Mouse (Mus musculus): ENCODE data around the gene Sned1. TPM values are rescaled to one million over a fixed set of nuclear protein-coding genes. Genes with fewer than 3 reads are reported as not detected.
A peak's percentile ranks its signal among the peaks of the same experiment; 100 is the strongest.

Sned1 gene
- polyA plus RNA-seq, 1 experiment from 2014 or later: 17.9 TPM

DNA sequence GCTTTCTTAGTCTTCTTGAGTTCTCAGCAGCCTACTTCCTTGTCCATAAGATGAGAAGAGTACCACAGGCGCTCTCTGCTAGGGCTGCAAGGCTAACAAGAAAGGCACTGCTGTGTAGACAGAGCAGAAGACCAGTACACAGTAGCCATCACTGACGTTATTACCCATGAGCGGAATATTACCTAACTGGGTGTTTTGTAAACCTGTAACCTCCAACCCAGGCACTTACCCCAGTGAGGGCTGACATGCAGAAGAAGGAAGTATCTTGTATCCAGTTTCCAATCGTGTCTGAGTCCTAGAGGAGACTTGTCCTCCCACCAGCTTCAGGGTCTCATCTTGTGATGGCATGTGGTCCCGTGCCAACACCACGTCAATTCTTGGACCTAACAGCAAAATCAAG lies 88.3 kb downstream of the Sned1 start:
- Histone ChIP-seq H3K4me3 (ENCODE audit: low read length) (no peak overlapping the region), H3K36me3 (ENCODE audit: control insufficient read depth, insufficient read depth, low read length) (peaks cover 72% of the 10 kb centered on the region), H3K4me1 (ENCODE audit: control insufficient read depth, insufficient read depth, low read length) (no peaks in the 10 kb centered on the region), H3K27ac (ENCODE audit: low read depth, low read length) (no peak overlapping the region), H3K9me3 (ENCODE audit: control insufficient read depth, low read length) (no peaks in the 10 kb centered on the region), H3K4me2 (replicated peaks; ENCODE audit: low read depth, low read length) (no peak overlapping the region), H3K27me3 (ENCODE audit: control insufficient read depth, insufficient read depth, low read length) (no peaks in the 10 kb centered on the region), H3K9ac (ENCODE audit: low read depth, low read length) (no peak overlapping the region)
- no peak for ATAC-seq (ENCODE audit: low FRiP score, low TSS enrichment)
- WGBS: 87% methylated on average over 6 of the region's 6 CpGs

GRCm38 (mm10) chr1:93326446-93326845 lies 90.8 kb downstream of the Sned1 start:
- H3K9me3 ChIP-seq (ENCODE audit: control insufficient read depth, low read length): no peaks in the 10 kb centered on the region
- WGBS: 92% methylated on average over 3 of the region's 3 CpGs
- H3K4me3 ChIP-seq (ENCODE audit: low read length): no peak overlapping the region
- H3K36me3 ChIP-seq (ENCODE audit: control insufficient read depth, insufficient read depth, low read length): peaks cover 59% of the 10 kb centered on the region
- no peak for ATAC-seq (ENCODE audit: low FRiP score, low TSS enrichment)
- no peaks in the 10 kb centered on the region for H3K27me3 ChIP-seq (ENCODE audit: control insufficient read depth, insufficient read depth, low read length)
- H3K4me1 ChIP-seq (ENCODE audit: control insufficient read depth, insufficient read depth, low read length): no peaks in the 10 kb centered on the region
- no peak overlapping the region for H3K9ac ChIP-seq (ENCODE audit: low read depth, low read length)
- no peak overlapping the region for H3K4me2 ChIP-seq (replicated peaks; ENCODE audit: low read depth, low read length)
- no peak overlapping the region for H3K27ac ChIP-seq (ENCODE audit: low read depth, low read length)

DNA sequence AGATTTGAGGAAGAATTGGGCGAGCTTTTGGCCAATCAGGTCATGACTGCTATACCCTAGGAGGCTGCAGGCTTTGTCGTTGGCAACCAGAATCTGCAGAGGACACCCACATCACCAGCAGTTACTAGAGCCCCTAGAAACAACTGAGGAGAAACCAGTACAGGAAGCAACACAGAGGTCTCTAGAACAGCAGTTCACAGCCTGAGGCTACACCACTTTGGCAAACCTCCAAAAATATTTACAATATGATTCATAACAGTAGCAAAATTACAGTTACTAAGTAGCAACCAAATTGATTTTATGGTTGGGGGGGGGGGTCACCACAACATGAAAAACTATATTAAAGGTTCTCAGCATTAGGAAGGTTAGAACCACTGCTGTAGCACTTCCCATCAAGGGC lies 99.0 kb downstream of the Sned1 start:
- 79% methylated on average over 2 of the region's 2 CpGs for WGBS
- peaks cover 43% of the 10 kb centered on the region for H3K36me3 ChIP-seq (ENCODE audit: control insufficient read depth, insufficient read depth, low read length)
- H3K4me1 ChIP-seq (ENCODE audit: control insufficient read depth, insufficient read depth, low read length): no peaks in the 10 kb centered on the region
- no peaks in the 10 kb centered on the region for H3K9me3 ChIP-seq (ENCODE audit: control insufficient read depth, low read length)
- H3K27ac ChIP-seq (ENCODE audit: low read depth, low read length): no peak overlapping the region
- H3K27me3 ChIP-seq (ENCODE audit: control insufficient read depth, insufficient read depth, low read length): no peaks in the 10 kb centered on the region
- H3K4me3 ChIP-seq (ENCODE audit: low read length): no peak overlapping the region
- no peak overlapping the region for H3K4me2 ChIP-seq (replicated peaks; ENCODE audit: low read depth, low read length)
- H3K9ac ChIP-seq (ENCODE audit: low read depth, low read length): no peak overlapping the region
- no peak for ATAC-seq (ENCODE audit: low FRiP score, low TSS enrichment)

DNA sequence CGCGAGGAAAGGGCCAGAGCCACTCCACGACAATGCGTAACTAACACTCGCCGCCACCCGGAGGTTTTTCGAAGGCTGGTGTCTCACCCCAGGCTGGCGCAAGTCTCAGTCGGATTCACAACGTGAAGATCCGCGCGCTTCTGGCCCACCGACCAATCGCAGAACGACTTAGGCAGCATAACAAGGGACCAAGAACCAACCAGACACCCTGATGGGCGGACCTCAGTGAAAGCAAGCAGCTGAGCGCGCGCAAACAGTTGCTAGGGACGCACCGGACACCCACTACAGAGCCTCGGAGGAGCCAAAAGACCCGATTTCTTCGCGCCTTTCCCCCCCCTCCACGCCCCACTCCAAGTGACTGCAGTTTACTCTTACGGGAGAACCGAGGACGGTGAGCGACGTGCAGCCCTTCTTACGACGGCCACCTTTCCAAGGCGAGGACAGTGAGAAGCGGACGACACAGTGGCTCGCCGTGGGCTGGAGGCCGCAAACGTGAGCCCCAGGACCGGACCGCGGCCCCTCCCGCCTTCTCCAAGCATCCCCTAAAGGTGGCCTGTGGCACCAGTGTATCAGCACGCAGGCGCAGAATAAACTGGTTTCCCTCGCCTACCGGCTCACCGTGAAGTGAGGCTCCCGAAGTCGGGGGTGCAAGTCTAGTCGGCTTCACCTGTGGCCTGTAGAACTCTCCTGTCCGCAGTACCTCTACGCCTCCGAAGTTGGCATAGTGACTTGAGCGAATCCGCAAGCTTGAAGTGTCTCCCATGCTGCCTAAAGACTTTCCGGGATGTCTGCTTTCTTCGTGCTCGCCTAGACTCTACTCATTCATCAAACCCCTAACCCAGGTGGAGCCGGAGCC lies 107.2 kb downstream of the Sned1 start, which contains the start of the genes Ppp1r7 and Pask:
Gene Ppp1r7 (plus strand): TSS at position 207 of the 856 bp plus-strand sequence.
Gene Pask (minus strand): TSS at position 835 of the 856 bp plus-strand sequence.
- under 1% methylated on average over 63 of the region's 63 CpGs for WGBS
- ATAC-seq (ENCODE audit: low FRiP score, low TSS enrichment): peak; percentile 95

DNA sequence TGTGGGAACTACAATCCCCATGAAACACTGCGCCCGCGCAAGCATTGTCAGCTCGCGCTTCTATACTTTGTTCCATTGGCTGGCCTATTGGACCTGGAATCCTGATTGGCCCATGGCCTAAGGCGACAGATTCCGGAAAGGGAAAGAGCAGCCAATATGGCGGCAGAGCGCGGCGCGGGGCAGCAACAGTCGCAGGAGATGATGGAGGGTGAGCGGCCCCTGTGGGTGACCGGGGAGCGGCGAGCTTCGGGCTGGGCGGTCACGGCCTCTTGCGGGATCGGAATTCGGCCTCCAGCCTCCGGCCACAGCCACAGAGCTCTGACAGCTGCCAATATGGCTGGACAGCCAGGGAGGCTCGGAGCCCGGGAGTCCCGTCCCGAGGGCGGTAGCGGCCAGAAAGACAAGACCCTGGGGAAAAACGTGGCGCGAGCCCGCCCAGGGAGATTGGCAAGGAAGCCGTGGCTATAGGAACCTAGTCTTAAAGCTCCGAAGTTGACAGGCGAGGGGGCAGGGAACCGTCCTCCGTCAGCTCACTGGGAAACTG lies 107.9 kb downstream of the Sned1 start:
- peak overlapping the region; percentile 81 for H3K9ac ChIP-seq (ENCODE audit: low read depth, low read length)
- under 1% methylated on average over 39 of the region's 39 CpGs for WGBS
- peak overlapping the region; percentile 96 for H3K4me3 ChIP-seq (ENCODE audit: low read length)
- ATAC-seq (ENCODE audit: low FRiP score, low TSS enrichment): peak; percentile 97
- peaks cover 12% of the 10 kb centered on the region for H3K4me1 ChIP-seq (ENCODE audit: control insufficient read depth, insufficient read depth, low read length)
- H3K4me2 ChIP-seq (replicated peaks; ENCODE audit: low read depth, low read length): peak overlapping the region; percentile 67
- H3K27ac ChIP-seq (ENCODE audit: low read depth, low read length): peak overlapping the region; percentile 30; the same call in 1 of the 2 replicates
- peaks cover 22% of the 10 kb centered on the region for H3K36me3 ChIP-seq (ENCODE audit: control insufficient read depth, insufficient read depth, low read length)
- no peaks in the 10 kb centered on the region for H3K9me3 ChIP-seq (ENCODE audit: control insufficient read depth, low read length)
- no peaks in the 10 kb centered on the region for H3K27me3 ChIP-seq (ENCODE audit: control insufficient read depth, insufficient read depth, low read length)

More for the DNA sequence above, 107.2 kb downstream of the Sned1 start, which contains the start of the genes Ppp1r7 and Pask:
- Histone ChIP-seq H3K9ac (ENCODE audit: low read depth, low read length) (peak within 1 kb of the TSS; percentile 81), H3K27me3 (ENCODE audit: control insufficient read depth, insufficient read depth, low read length) (no peaks in the 10 kb centered on the region), H3K27ac (ENCODE audit: low read depth, low read length) (peak within 1 kb of the TSS; percentile 47; the same call in 1 of the 2 replicates), H3K36me3 (ENCODE audit: control insufficient read depth, insufficient read depth, low read length) (peaks cover 16% of the 10 kb centered on the region), H3K4me1 (ENCODE audit: control insufficient read depth, insufficient read depth, low read length) (peaks cover 12% of the 10 kb centered on the region), H3K4me2 (replicated peaks; ENCODE audit: low read depth, low read length) (peak within 1 kb of the TSS; percentile 67), H3K4me3 (ENCODE audit: low read length) (peak within 1 kb of the TSS; percentile 96), H3K9me3 (ENCODE audit: control insufficient read depth, low read length) (no peaks in the 10 kb centered on the region)

- H3K4me3 ChIP-seq (ENCODE audit: low read length): no peak overlapping the region
- peaks cover 52% of the 10 kb centered on the region for H3K36me3 ChIP-seq (ENCODE audit: control insufficient read depth, insufficient read depth, low read length)
- H3K27me3 ChIP-seq (ENCODE audit: control insufficient read depth, insufficient read depth, low read length): no peaks in the 10 kb centered on the region
- H3K9me3 ChIP-seq (ENCODE audit: control insufficient read depth, low read length): no peaks in the 10 kb centered on the region
- no peak for ATAC-seq (ENCODE audit: low FRiP score, low TSS enrichment)
- WGBS: 96% methylated on average over 5 of the region's 5 CpGs
- H3K9ac ChIP-seq (ENCODE audit: low read depth, low read length): no peak overlapping the region
- no peak overlapping the region for H3K27ac ChIP-seq (ENCODE audit: low read depth, low read length)
- H3K4me2 ChIP-seq (replicated peaks; ENCODE audit: low read depth, low read length): no peak overlapping the region
- peaks cover 7% of the 10 kb centered on the region; the same call in 1 of the 2 replicates for H3K4me1 ChIP-seq (ENCODE audit: control insufficient read depth, insufficient read depth, low read length)
Observed at GRCm38 (mm10) chr1:93347176-93347575, 111.5 kb downstream of the Sned1 start.

- peaks cover 77% of the 10 kb centered on the region for H3K36me3 ChIP-seq (ENCODE audit: control insufficient read depth, insufficient read depth, low read length)
- no peak overlapping the region for H3K4me2 ChIP-seq (replicated peaks; ENCODE audit: low read depth, low read length)
- H3K9ac ChIP-seq (ENCODE audit: low read depth, low read length): no peak overlapping the region
- H3K27ac ChIP-seq (ENCODE audit: low read depth, low read length): no peak overlapping the region
- no peak overlapping the region for H3K4me3 ChIP-seq (ENCODE audit: low read length)
- no peaks in the 10 kb centered on the region for H3K27me3 ChIP-seq (ENCODE audit: control insufficient read depth, insufficient read depth, low read length)
- H3K9me3 ChIP-seq (ENCODE audit: control insufficient read depth, low read length): no peaks in the 10 kb centered on the region
- ATAC-seq (ENCODE audit: low FRiP score, low TSS enrichment): no peak
- no peaks in the 10 kb centered on the region; the same call in 1 of the 2 replicates for H3K4me1 ChIP-seq (ENCODE audit: control insufficient read depth, insufficient read depth, low read length)
- WGBS: 34% methylated on average over 4 of the region's 4 CpGs
Observed at GRCm38 (mm10) chr1:93349701-93350100, 114.1 kb downstream of the Sned1 start.
